Mouse (Mus musculus): Measurements from ENCODE around the gene Hrh2.

DNA sequence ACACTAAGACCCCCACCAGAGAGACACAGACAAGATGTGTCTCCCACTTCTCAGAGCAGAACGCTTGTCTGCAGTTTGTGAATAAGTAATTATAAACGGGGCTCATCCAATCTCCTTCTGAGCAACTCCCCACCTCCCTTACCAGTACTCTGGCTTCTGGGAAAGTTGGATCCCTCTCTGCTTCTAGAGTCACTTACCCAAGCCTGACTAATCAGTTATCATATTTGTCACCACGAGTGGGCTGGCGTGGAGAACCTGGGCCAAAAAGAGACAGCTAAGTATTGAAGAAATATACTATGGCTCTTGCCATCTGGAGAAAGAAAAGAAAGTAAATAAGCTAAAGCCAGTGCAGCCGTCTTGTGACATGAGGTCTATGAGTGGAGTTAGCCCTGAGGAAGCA, 47.3 kb upstream of the Hrh2 start:
- TF ChIP-seq CTCF (IDR thresholded peaks at IDR 0.05; ENCODE audit: low read depth), result no peak
- TF ChIP-seq EP300 (optimal IDR thresholded peaks at IDR 0.05), result no peak

Measured in stomach, postnatal 0 days (tissue).